Mouse (Mus musculus) adrenal gland, postnatal 14 days (tissue): ENCODE data around the gene Npr1. TPM values are rescaled to one million over a fixed set of nuclear protein-coding genes. Genes with fewer than 3 reads are reported as not detected.

Experiments used
- DNase-seq: peaks from one replicate; pipeline ENCODE4 v3.0.0; 2021; ENCODE audit warnings: mixed read lengths
- total RNA-seq: library from RNA; stranded (reverse); gene quantifications from 2 replicates; pipeline ENCODE4 v1.2.3, GENCODE M21; 2021

Gene Npr1
- total RNA-seq, 1 experiment from 2014 or later = 120 TPM

DNA sequence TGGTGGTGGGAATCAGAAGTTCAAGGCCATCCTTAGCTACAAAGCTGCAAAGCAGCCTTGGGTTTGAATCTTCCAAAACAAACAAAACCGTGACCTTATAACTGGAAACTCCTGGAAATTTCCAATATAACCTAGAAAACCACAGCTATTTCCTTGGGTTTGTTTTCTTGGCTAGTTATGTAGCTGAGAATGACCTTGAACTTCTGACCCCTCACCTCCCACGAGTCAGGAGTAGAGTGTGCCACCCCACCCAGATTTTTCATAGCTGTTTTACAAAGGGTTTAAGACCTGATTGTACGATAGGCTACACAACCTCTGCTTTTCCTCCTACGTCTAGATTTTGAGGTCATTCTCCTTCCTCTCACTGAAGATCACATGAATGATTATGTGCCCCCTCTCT is 28.5 kb downstream of the Npr1 start:
- DNase-seq = no peak

DNA sequence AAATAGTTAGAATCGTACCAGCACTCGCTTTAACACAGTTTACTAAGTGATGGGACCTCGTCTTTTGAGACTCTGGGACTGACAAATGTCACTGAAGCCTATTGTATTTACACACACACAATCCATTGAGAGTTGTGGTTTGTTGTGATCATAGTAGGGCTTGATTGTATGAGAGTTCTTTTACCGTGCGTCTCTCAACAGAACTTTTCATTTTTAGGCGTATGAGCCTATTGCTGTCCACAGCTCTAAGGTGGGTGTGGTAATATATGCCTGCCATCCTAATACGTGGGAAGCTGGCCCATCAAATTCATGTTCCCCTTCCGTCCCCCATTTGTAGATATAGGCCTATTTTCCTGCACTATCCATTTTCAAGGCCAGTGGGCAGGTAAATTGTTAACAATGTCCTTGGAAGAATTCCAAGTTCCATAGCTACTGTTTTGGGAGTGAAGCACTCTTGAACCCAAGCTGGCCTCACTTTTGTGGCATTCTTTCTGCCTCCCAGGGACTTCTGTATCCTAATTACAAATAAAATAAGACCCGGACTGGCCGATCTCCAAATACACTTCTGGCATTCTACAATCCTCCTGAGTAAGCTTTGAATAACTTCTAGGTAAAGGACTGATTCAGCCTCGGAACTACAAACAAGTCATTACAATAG is 31.5 kb downstream of the Npr1 start:
- no peak for DNase-seq

DNA sequence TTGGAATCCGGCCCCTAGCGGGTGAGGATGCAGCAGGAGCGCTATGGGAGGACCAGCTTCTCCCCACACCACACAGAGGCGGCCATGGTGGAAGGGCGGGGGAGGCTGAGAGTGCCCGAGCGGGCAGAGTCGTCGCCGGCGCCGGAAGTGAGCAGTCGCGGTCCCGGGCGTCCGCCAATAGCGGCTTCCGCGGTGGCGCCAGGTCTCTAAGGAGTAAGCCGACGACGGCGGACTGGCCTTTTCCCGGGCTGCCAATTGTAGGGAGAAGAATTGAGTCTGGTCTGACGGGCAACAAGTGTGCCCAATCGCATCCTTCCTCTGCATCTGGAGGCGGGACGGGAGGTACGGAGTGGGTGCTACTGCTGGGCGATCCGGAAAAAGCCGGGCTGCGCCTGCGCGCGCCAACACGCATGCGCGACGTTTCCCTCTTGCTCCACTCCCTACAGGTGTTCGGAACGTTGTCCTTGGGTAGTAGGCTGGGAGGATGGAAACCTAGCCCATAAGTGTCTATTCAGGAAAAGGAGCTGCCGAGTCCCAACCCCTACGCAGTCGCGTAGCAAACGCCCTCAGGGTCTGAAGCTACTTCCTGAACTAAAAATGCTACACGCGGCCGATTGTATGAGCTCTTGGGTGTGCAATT is 32.2 kb downstream of the Npr1 start, which contains the start of gene Ints3:
TSS of gene Ints3 (minus strand) at position 242 of the 640 bp plus-strand sequence.
- DNase-seq = peak; percentile 99

DNA sequence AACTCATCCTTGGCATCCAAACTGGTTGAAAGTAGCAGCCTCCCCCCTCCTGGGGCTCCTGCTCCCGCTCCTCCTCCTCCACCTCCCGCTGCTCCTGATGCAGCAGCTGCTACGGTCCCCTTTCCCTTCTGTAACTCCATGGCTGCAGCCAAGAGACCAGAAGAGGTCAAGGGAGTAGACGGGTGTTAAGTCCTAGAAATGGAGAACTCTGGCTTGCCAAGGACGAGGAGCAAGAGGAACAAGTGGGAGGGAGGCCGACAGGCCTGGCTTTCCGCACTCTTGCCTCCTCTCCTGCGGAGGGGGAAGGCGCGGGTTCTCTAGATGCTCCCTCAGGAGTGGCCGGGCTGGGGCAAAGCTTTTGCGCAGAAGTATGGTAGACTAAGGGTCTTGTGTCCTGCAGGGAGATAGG is 32.9 kb downstream of the Npr1 start:
- peak; percentile 65 for DNase-seq

DNA sequence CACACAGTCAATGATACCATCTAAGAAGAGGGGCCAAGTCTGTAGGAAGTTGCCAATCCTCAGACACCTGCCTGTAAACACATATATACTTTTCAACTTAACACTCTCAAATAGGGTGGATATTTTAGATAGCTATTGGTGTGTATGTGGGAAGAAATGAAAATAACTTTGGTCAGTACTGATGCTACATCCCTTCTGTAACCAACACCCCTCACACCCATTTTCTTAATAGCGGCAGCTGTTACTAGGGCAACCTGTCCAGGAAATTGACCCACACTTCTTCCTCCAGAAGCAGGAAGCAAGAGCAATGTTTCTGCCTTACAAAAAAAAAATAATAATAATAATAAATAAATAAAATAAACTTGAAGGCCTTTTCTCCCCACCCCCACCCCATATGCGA is 33.3 kb downstream of the Npr1 start:
- DNase-seq = no peak

DNA sequence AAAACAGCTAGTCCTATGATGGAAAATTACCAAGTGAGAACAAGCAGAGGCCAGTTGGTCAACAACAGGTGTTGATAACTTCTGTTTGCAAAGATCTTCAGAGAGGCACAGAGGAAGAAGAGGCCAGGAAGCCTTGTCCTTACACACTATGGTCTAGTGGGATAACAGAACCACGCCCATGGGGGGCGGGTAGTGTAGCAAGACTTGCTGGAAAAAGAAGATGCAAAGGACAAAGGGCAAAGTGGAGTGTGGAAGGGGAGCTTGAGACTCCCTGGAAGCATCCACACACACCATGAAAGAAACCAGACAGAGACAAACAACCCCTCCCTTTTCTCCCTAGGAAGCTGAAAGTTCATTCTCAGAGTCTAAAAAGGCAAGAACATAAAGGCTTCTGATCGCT is 36.1 kb downstream of the Npr1 start:
- DNase-seq = no peak

DNA sequence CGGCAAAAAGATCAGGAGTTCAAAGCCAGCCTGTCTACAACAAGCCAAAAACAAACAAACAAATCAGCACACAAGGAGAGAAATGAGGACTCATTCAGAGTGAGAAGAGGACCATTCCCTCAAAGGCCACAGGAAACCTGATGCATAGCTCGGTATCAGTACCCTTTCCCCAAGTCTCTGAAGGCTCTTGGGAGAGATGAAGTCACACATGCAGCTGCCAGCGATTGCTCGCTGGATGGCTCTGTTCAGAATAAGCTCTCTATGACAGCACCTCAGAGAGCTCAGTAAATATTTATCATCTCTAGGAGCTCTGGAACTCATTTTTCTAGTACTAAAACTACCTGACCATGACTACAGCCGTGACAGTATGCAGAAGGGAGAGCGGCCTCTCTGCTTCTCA is 37.5 kb downstream of the Npr1 start:
- no peak for DNase-seq

DNA sequence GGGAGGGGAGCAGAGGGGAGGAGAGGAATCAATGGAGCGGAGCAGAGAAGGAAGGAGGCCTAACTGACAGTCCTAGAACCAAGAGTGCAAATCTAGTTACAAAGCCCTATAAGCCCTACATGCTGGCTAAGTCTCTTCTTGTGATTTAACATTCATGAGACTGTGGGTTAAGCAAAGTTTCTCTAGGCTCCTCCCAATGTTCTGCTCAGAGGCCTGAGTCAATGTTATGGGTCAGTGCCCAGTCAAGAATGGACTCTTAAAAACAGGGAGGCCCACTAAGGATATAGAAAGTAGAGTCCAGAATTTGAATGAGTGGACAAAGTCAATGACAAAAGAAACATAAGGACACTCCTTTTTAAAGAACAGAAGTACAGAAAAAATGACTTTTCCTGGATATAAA is 38.1 kb downstream of the Npr1 start:
- no peak for DNase-seq

DNA sequence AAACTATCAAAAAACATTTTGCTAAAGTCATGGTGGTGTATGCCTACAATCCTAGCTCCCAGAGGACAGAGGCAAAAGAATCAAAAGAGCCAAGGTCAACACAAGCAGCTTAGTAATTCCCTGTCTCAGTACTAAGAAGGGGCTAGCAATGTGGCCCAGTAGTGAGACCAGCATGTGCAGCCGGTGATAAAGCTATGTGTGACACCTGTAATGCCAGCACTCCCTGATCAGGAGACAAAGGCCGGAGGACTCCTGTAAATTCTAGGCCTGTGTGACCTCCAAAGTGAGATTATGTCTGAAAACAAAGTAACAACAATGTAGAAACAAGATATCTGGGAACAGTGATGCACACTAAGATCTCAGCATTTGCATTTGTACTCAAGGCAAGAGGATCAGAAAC is 40.2 kb downstream of the Npr1 start:
- no peak for DNase-seq

DNA sequence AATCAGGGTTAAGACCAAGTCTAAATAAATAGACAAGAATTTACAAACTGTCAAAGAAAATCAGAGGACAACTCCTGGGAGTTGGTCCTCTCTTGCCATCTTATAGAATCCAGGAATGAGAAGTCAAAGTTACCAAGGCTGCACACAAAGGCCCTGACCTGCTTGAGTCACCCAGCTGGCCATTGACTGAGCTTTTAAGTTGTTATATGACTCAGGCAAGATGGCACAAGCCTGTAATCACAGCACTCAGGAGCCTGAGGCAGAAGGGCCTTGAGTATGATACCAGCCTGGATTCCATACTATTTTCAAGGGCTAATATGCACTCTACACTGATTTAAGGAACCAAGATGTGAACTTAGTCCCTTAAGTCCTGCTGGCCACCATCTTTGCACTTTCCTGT is 42.1 kb downstream of the Npr1 start:
- no peak for DNase-seq

DNA sequence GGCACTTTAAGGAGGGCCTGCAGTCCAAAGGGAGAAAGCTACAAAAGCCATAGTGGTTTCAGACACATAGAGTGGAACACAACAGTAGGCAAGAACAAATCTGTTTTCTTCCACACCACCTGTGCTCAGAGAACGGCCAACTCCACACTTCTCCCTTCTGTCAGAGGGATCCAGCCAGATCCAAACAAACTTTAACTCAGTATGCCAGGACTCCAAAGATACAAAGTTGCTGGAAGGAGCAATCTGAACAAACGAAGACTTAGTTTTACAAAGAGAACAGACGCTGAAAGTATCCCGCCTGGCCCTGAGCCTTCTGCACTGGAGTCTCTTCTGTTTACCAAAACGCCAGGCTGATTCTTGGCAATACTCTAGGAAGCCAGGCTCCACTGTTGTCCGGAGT is 45.0 kb downstream of the Npr1 start:
- DNase-seq = no peak

DNA sequence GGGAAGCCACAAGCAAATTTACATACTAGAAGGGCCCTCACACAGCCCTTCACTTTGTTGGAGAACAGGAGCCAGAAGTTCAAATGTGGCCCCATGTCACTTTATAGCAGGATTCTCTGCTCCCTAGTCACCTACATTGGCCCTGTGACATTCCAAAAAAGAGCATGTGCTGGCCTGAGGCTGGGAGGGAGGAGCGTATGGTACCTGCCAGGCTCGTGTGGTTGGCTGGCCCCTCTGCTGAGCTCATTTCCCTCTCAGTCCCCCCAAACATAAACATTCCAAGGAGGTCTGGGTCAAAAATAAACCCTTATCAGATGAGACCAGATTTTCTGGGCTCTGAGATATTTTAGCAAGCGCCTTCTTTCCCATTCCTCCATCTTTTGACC is 52.7 kb downstream of the Npr1 start:
- DNase-seq = no peak

DNA sequence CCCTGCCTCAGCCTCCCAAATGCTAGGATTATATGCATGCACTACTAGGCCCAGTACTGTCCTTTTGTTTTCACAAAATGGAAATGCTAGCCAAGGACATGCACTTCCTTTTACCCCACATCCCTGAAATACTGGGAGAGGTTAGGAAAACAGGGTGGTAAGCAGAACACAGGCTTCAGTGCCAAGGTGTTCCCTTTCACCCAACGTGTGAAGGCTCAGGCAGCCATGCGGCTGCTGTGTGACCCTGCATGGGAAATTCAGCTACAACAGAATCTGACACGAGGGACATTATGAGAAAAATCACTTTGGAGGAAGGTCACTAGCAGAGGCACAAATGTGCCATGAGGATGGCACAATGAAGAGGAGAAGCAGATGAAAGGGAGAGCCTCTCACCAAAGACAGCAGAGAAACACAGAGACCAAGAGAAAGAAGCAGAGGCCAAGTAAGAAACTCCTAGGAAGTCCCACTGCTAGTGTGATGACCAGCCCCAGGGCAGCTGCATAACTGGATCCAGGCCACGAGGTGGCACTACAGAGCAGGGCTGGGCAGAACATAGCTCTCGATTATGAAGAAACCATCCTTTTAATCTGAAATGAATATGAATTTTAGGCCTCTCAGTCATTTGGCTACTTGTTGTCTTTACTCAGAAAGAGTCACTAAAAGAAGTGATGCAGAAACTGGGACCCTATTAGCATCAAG is 53.2 kb downstream of the Npr1 start:
- DNase-seq = peak; percentile 92

DNA sequence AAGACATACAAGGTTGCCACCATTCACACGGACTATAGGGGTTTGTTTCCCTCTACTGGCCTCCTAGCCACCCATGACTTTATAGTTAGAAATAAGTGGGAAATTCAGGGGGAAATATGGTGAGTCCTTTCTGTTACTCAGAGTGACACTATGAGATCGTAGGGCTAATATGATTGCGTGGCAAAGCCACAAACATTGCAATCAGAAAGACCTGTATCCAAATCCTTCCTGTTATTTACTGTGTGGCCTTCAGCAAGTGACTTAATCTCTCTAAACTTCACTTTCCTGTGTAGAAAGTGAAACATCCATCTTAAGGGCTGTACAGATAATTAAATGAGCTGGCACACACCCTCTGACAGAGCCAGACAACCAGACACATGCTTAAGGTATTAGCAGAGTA is 56.9 kb downstream of the Npr1 start:
- no peak for DNase-seq

DNA sequence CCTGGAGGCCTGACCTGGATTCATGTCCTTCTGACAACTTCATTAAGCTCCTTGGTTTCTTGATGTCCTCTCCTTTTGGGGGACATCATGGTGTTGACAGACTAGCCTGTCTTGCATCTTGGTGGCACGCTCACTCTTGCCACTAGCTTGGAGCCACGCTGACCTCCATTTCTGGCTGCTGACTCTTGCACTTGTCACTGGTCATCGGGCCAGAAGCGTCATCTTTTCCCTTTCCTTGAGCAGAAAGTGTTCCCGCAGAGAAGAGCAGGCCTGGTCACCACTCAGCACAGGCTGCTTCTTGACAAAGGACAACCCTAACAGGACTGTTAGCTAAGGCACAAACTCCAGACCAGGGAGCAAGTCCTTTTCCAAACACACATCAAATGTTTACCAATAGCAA is 59.3 kb downstream of the Npr1 start:
- no peak for DNase-seq

DNA sequence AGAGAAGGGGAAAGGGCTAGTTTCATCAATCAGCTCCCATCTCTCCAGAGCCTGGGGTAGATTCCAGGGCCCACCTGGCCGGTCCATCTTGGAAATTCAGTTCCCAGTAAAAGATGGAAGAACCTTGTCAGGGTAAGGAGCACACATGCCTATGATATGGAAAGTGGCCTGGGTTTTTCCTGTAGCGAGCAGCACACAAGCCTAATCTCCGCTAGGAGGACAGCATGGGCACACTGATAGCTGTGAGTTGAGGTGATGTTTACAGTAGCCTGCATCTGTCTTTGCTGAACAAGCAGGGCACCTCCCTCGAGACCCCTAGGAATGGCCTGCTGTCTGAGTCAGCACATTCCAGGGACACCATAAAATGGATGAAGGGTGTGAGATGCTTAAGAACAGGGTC is 61.1 kb downstream of the Npr1 start:
- no peak for DNase-seq

DNA sequence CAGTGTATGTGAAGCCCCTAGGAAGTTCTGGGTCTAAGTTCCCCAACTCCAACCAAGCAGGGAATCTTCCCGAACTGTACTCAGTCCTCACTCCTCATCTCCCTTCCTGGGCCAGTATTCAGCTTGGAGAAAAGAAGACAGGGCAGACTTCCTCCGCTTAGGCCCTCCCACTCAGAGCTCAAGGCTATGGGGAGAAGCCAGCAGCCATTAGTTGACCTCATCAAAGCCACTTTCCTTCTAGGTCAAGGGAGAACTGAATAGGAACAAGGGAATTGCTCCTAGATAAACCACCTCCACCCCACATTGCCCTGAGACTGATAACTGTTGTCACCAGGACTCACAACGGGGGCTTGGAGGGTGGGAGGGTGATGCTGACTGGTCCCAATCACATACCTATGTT is 61.5 kb downstream of the Npr1 start:
- peak; percentile 71 for DNase-seq

DNA sequence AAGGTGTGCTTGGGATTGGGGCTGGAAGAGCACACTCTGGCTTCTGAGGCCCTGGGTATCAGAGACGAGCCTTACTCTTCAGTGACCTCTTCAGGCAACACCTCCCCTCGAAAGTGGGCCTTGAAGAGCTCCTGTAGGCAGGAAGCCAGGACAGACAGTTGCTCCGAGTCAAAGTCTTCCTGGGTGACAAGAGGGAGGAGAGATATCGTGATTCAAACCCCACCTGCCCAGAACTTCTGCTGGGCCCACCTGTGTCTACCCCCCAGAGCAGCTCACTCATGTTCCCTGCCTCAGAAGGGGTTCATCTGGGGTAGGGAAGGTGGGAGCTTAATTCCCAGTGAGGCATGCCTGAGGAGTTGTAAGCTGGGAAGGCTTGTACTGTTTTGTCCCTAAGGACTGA is 64.7 kb downstream of the Npr1 start:
- peak; percentile 38 for DNase-seq

Other genes with a start within 250 kb of the Npr1 start
- 58.8 and 58.9 TPM in 2 replicates for gene Jtb, start 234.3 kb downstream of the Npr1 start, total RNA-seq
- 0.33 and 0.38 TPM in 2 replicates for gene Creb3l4, start 222.4 kb downstream of the Npr1 start, total RNA-seq
- gene Slc39a1, start 217.7 kb downstream of the Npr1 start, total RNA-seq = 106 and 108 TPM in 2 replicates
- 37.5 and 51.7 TPM in 2 replicates for gene Crtc2, start 211.7 kb downstream of the Npr1 start, total RNA-seq
- 6.9 and 12.3 TPM in 2 replicates for gene Dennd4b, start 200.7 kb downstream of the Npr1 start, total RNA-seq
- gene Gatad2b, start 172.7 kb downstream of the Npr1 start, total RNA-seq = 66.4 and 76.6 TPM in 2 replicates
- gene Slc27a3, start 75.9 kb downstream of the Npr1 start, total RNA-seq = 73.1 and 86.4 TPM in 2 replicates
- 59.5 and 62.4 TPM in 2 replicates for gene Ints3, start 32.2 kb downstream of the Npr1 start, total RNA-seq
- 54.7 and 66.2 TPM in 2 replicates for gene Ilf2, start 10.3 kb upstream of the Npr1 start, total RNA-seq
- gene Snapin, start 25.2 kb upstream of the Npr1 start, total RNA-seq = 46.1 and 49.2 TPM in 2 replicates
- gene Chtop, start 43.6 kb upstream of the Npr1 start, total RNA-seq = 108 and 112 TPM in 2 replicates
- 294 and 337 TPM in 2 replicates for gene S100a1, start 48.5 kb upstream of the Npr1 start, total RNA-seq
- 75.0 and 84.7 TPM in 2 replicates for gene S100a13, start 48.6 kb upstream of the Npr1 start, total RNA-seq
- 0.56 and 0.85 TPM in 2 replicates for gene S100a14, start 61.0 kb upstream of the Npr1 start, total RNA-seq
- gene S100a16, start 71.4 kb upstream of the Npr1 start, total RNA-seq = 63.6 and 71.4 TPM in 2 replicates
- not detected in 2 replicates for gene S100a3, start 94.7 kb upstream of the Npr1 start, total RNA-seq
- not detected in 2 replicates for gene S100a2, start 124.4 kb upstream of the Npr1 start, total RNA-seq
- gene Gm42674, start 136.0 kb upstream of the Npr1 start, total RNA-seq = not detected in 2 replicates
- 9.6 and 18.7 TPM in 2 replicates for gene S100a4, start 137.9 kb upstream of the Npr1 start, total RNA-seq
- not detected in 2 replicates for gene S100a5, start 142.7 kb upstream of the Npr1 start, total RNA-seq
- gene S100a6, start 147.0 kb upstream of the Npr1 start, total RNA-seq = 54.3 and 59.5 TPM in 2 replicates
- gene S100a7a, start 188.2 kb upstream of the Npr1 start, total RNA-seq = not detected in 2 replicates
- gene S100a8, start 203.1 kb upstream of the Npr1 start, total RNA-seq = 11.8 and 25.3 TPM in 2 replicates
- gene S100a9, start 229.9 kb upstream of the Npr1 start, total RNA-seq = 12.2 and 30.5 TPM in 2 replicates